Mouse (Mus musculus): ENCODE results near the gene Spry2.

Gene Spry2

DNA sequence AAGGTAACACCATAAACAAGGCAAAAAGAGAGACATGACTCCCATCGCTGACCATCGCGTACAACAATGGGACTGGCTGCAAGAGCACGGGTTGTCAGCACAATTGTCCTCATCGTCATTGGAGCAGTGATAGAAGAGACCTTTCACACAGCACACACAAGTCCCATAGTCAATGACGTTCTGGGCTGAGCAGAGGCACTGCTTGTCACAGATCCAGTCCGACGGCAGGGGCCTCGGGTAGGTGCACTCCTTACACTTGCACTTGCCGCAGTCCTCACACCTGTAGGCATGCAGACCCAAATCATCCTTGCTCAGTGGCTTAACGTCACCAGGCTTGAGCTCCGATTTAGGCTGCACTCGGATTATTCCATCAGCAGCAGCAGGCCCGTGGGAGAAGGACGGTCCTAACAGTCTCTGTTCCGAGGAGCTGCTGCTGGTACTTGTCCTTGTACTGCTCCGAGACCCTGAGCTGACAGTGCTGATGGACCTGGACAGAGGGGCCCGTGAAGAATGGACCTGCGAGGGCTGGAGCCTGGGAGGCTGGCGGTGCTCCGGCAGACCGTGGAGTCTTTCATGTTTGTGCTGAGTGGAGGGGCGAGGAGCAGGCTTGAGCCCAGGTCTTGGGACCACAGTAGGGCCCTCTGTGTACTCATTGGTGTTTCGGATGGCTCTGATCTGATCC, 3.5 kb downstream of the Spry2 start:
- no peak for DNase-seq (ENCODE audit: low read depth)

- DNase-seq (ENCODE audit: low read depth) = no peak
Observed at GRCm38 (mm10) chr14:105890516-105891231, 5.9 kb downstream of the Spry2 start.

DNA sequence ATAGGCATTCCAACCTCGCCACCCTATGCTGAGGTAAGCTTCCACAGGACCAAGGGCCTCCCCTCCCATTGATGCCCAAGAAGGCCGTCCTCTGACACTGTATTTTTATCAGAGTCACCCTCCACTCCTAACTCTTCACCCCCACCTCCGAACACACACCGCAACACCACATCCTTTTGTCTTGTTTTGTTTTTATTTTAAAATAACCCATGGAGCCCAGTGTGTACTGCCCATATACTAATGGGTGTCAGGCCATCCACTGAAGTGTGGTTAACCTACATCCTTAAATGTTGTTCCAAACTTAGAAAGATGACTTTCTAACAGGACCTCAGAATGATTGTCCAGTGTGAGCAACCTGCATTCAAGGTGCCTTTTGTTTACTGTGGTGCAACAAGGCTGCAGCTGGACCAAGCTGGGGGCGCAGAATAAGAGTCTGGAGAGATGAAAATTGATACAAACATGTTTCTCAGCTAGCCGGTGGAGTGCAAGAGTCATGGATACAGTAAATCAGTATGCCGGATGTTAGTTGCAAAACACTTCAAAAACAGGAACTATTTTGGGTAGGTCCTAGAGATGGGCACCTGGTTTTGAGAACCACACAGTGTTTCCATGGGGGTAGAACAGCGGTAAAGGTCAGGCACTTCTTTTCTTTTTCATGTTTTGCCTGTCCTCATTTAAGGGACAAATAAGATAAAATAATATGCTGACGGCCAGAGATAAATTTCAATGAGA, 9.8 kb downstream of the Spry2 start:
- no peak for DNase-seq (ENCODE audit: low read depth)

DNA sequence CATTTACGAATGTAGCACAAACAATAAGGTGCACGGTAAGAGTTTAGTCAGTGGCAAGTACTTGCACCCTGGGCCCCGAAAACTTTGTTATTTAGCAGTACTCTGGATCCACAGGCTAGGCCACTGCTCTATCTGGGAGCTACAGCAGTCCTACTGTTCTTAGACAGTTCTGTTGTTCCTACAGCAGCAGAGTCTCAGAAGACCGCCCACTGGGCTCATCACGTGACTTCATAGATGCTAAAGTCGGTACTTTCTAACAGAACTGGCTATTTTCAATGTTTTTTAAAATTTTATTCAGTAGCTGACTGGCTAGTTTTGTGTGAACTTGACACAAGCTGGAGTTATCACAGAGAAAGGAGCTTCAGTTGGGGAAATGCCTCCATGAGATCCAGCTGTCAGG, 11.4 kb downstream of the Spry2 start:
- DNase-seq (ENCODE audit: low read depth) = no peak

DNA sequence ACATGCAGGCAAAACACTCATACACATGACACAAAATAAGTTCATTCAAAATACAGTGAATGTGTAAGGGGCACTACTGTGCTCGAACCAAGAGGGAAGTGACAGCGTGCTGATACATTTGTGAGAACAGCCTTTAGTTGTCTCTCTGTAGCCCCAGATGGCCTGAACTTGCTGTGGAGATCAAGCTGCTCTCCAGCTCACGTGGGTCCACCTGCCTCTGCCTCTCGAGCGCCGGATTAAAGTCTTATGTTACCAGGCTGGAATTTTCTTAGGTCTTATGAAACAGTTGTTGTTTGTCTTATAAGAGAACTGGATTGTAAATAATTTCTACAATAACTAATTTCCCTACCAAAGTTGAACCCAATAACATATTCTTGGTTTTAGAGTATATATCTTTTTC, 13.4 kb downstream of the Spry2 start:
- DNase-seq (ENCODE audit: low read depth) = no peak

GRCm38 (mm10) chr14:105878359-105878758, 18.3 kb downstream of the Spry2 start:
- DNase-seq (ENCODE audit: low read depth) = no peak

DNA sequence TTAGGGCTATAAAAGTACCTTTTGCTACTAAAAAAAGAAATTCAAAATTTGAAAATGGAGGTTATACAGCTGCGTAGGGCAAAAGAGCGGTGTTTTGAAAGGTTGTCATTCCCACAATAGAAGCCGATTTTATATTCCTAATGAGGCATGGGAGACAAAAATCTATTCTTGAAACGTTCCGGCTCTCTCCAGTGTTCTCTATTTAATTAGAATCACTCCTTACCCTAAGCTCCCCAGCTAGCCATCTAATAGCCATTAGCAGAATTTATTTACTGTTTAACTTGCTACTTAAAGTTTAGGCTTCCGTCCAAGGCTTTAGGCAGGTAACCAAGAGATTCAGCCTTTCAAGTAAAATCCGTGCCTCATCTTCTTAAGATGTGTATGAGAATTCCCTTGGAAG, 20.2 kb downstream of the Spry2 start:
- no peak for DNase-seq (ENCODE audit: low read depth)

DNA sequence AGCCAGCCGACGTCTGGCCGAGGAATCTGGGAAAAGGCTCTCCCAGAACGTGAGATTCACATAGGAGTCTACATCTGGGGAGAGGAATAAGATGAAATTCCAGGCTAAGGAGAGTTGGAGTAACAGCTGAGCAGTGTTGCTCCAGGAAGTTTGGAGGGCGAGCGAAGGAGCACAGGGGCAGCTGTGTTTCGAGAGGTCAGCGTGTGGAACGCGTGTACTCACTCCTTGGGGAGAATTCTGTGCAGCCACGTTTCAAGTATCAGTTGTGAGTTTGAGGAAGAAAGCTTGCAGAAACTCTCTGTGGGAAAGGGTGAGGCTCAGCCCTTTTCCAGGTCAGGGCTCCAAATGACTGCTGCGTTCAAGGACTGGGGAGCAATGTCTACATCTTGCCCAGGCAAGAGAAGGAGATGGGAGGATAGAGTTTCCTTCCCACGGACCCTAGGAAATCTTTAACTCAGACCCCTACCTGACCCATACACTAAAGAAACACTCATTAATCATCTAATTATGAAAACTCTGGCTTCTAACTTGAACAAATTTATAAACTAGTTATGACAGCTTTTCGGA, 26.2 kb downstream of the Spry2 start:
- DNase-seq (ENCODE audit: low read depth) = no peak

DNA sequence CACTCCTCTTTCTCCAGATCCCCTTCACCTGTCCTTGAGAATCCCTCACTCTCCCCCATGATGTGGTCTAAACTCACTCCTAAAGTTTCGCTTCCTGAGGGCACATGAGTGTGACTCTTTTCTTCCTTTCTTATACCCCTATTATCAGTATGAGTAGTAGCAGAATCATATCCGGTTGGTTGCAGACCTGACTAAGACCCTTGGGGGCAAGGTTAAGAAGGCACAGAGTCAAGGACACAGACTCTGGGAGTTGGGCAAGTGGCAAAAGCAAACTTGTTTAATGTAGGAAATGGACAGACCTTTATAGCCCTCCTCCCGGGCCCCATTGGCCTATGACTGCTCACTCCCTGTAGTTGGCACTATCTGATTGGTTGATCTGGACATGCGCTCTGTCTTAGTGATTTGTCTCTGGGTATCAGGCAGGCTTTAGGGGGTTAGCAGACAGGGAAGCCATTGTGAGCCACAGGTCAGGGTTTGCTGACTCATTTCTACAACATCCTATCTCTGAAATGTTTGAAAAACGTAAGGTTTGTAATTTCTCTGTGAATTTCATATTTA, 31.2 kb downstream of the Spry2 start:
- DNase-seq (ENCODE audit: low read depth) = no peak

DNA sequence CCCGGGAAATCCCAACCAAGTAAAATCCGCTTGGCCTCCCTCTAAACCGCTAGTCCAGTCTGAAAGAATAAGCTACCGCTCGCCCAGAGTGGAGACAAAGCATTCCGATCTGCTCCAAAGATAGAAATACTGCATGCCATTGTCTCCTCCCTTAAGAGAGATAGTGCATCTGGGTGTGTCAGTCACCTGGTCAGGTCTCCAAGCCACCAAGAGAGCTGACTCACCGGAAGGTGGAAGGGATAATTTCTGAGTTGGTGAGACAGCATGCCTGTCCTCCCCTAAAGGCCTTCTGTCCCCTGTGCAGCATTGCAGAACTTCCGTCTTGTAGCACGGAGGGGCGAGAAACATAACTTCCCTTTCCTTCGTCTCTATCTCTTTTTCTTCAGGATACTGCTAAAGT, 34.4 kb downstream of the Spry2 start:
- DNase-seq (ENCODE audit: low read depth) = no peak

DNA sequence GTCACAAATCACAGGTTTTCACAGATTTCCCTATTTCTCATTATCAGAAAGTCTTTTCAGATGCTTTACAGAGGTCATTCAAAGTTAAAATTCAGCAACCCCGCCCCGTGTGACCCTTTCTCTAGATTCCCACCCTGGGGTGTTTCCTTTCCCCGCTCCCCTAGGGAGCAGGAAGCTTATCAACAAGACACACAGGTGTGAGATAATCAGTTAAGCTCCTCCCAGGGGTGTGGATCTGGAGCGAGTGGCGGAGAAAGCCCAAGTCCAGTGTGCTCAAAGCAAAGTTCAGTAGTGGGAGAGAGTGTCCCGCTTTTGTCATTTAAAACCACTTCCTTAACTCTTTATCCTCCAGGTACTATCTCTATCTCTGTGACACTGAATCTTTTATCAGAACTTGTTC, 35.7 kb downstream of the Spry2 start:
- DNase-seq (ENCODE audit: low read depth) = no peak

DNA sequence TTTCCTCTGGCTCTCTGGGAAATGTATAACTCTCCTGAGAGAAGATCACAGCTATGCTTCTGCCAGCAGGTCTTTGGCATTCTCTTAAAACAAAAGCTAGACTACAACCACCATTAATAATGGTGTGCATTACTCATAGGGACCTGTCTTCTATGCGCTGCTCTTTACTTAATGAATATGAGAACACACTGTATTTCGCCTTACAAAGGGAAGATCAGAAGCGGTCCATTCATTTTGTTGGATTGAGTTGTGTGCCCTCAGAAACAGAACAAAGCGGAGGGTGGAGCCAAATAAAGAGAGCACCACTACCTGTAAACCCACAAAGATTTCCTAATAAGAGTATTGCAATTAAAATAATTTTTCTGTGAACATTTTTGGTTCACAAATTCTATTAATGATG, 36.3 kb downstream of the Spry2 start:
- DNase-seq (ENCODE audit: low read depth) = no peak

DNA sequence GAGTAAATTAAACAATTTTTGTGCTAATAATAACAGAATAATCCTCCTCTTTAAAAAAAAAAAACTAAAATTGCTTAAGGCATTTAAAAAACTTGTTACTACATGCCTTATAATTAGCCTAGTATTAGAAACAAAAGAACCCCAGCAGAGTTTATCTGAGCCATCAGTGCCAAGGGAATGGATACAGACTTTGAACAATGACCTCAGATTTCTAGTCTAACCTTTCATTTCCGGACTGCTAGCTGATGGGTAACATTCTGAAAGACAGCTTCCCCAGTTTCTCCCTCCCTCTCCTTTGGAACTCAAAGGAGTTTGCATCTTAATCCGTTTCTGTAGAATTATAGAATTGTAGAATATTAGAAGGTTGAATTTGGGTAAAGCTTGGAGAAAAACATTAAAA, 36.7 kb downstream of the Spry2 start:
- no peak for DNase-seq (ENCODE audit: low read depth)

DNA sequence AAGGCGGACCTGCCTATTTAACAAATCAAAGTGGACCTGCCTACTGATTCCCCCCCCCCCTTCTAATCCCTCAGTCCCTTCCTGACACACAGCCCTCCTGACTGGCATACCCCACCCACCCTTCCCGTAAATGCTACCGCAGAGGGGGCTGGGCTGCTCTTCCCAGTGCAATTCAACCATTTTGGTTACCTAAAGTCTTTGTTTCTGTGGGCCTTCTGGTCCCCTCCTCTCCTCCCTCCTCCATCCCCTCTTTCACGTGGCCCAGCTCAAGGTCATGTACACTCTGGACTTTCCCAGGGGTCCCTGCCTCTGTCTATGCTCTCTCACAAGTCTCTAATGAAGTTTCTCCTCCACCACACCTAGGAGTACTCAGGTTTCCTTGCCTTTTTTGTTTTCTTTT, 37.3 kb downstream of the Spry2 start:
- no peak for DNase-seq (ENCODE audit: low read depth)

DNA sequence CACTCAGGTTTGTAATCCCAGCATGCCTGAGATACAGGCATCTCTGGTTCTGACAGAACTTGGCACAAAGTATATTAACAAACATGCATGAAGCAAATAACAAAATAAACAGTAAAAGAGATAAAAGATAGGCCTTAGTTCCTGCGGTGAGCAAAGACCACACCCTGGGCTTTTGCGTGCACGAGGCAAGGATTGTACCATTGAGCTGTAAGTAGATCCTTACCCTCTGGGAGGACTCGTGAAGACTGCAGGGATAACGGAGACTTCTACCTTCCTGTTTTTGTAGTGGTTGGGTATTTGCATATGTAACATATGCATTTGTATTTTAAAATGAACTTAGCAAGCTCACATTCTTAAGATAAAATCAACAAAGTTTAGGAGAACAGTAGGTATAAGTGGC, 37.7 kb downstream of the Spry2 start:
- no peak for DNase-seq (ENCODE audit: low read depth)

DNA sequence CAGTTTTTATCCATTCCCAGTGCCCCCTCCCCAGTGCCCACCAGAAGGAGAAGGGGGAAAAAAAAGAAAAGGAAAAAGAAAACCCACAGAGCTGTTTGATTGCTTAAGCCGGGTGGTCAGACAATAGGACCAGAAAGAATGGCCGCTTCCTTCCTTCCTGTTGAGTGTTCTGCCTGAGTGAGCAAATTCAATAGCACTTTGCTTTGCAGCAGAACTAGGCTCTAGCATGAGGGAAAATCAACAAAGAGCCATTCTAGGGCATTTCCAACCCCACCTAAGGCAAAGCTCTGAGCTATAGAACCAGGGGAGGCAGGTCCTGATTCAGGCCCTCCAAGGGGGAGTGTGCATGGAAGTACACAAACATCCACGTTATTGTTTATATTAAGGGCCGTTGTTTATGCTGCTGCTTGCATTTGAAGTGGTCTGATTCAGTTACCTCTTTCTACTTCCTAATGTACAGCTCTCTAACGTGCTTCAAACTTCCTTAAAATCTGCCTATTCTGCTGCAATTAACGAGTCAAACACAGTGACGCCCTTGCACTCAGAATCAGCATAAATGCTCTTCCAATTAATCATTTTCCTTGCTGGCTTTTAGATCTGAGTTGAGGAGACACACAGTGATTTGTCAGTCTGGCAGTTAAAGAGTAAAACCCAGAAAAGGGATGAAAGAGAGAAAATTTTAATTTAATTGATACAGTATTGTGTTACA, 45.1 kb downstream of the Spry2 start:
- no peak for DNase-seq (ENCODE audit: low read depth)

Measured in naive thymus-derived CD4-positive, alpha-beta T cell, adult 2 months (primary cell).